16 mouse cellular contexts compared by ENCODE assay signal in genomic region chr6:107431033-107431432, GRCm38 (mm10).
A peak's percentile ranks its signal among the peaks of the same experiment; 100 is the strongest.
DNase-seq lines count a peak whose midpoint lies in the region; ATAC-seq and TF ChIP-seq lines count a peak whose summit lies in the region.
"Had no signal": no experiment of that assay in that cellular context is flagged by ENCODE, and none has a peak within 500 bp of the region (broad histone marks: within the 10 kb centered on the region; RNA-seq: fewer than 3 reads in every experiment).

No protein-coding gene starts in this region.

- no peak for TF ChIP-seq POLR2A in kidney, adult 2 months (IDR thresholded peaks at IDR 0.05; ENCODE audit: low read depth, low read length)

- no peaks in the 10 kb centered on the region for H3K4me1 ChIP-seq in hindbrain, embryonic 14.5 days (replicated peaks; ENCODE audit: control insufficient read depth, insufficient read depth, low read length)
- no peaks in the 10 kb centered on the region for H3K4me1 ChIP-seq in hindbrain, embryonic 11.5 days (replicated peaks; ENCODE audit: control insufficient read depth, insufficient read depth, low read length)
- no peaks in the 10 kb centered on the region for H3K4me1 ChIP-seq in kidney, adult 2 months (ENCODE audit: control insufficient read depth, insufficient read depth, low read length)
- H3K4me1 ChIP-seq: intestine, embryonic 15.5 days; limb, embryonic 12.5 days; lung, embryonic 15.5 days; stomach, embryonic 15.5 days had no signal

- TF ChIP-seq CTCF in kidney, adult 2 months (conservative IDR thresholded peaks at IDR 0.05; ENCODE audit: insufficient read depth, insufficient read length, low read depth, low read length): no peak

- peak; percentile 43; the same call in 1 of the 2 replicates for ATAC-seq in hindbrain, embryonic 14.5 days (ENCODE audit: low FRiP score)
- no peak for ATAC-seq in hindbrain, embryonic 11.5 days (ENCODE audit: low FRiP score)
- ATAC-seq: intestine, embryonic 15.5 days had no signal

- peak; percentile 56 for DNase-seq in hindbrain, embryonic 14.5 days (ENCODE audit: low spot score)
- DNase-seq in hindbrain, embryonic 11.5 days (ENCODE audit: low spot score): no peak
- DNase-seq in right cerebral cortex, postnatal 10 days (ENCODE audit: low spot score in 2 of 2): peak; percentile 69 to 72
- no peak for DNase-seq in right cerebral cortex, postnatal 25 days
- peak; percentile 69 for DNase-seq in gastrocnemius, postnatal 14 days
- DNase-seq in skeletal muscle tissue, adult 2 months (ENCODE audit: low read depth, low spot score): peak; percentile 11
- no peak for DNase-seq in kidney, adult 2 months
- no peak for DNase-seq in cerebellum, adult 9-10 months
- DNase-seq: kidney, postnatal 4 days; retina, postnatal 1 day had no signal

- intact Hi-C loops in gastrocnemius, postnatal 14 days (cut with DNase I; ENCODE audit: low total_unique reads): no loop called here

- WGBS in hindbrain, embryonic 14.5 days: 66% methylated on average over 4 of the region's 4 CpGs
- 78% methylated on average over 4 of the region's 4 CpGs for WGBS in hindbrain, embryonic 11.5 days
- WGBS in kidney, adult 2 months: 71% methylated on average over 4 of the region's 4 CpGs

- no peak overlapping the region for H3K4me3 ChIP-seq in hindbrain, embryonic 14.5 days (replicated peaks; ENCODE audit: low read length)
- H3K4me3 ChIP-seq in hindbrain, embryonic 11.5 days (ENCODE audit: low read depth, low read length): no peak overlapping the region
- H3K4me3 ChIP-seq in kidney, adult 2 months (ENCODE audit: insufficient read depth, low read depth, low read length): no peak overlapping the region
- H3K4me3 ChIP-seq: erythroblast, embryonic 14.5 days; intestine, embryonic 15.5 days; limb, embryonic 12.5 days; lung, embryonic 15.5 days; stomach, embryonic 15.5 days had no signal

- H3K9me3 ChIP-seq in hindbrain, embryonic 14.5 days (ENCODE audit: control insufficient read depth, low read length): no peaks in the 10 kb centered on the region
- H3K9me3 ChIP-seq in hindbrain, embryonic 11.5 days (ENCODE audit: control insufficient read depth, low read length): no peaks in the 10 kb centered on the region
- H3K9me3 ChIP-seq: intestine, embryonic 15.5 days; limb, embryonic 12.5 days; lung, embryonic 15.5 days; stomach, embryonic 15.5 days had no signal

- no peaks in the 10 kb centered on the region for H3K36me3 ChIP-seq in hindbrain, embryonic 14.5 days (replicated peaks; ENCODE audit: control insufficient read depth, insufficient read depth)
- no peaks in the 10 kb centered on the region for H3K36me3 ChIP-seq in hindbrain, embryonic 11.5 days (ENCODE audit: control insufficient read depth, insufficient read depth, low read length)
- H3K36me3 ChIP-seq in kidney, adult 2 months (ENCODE audit: control insufficient read depth, insufficient read depth, low read length): no peaks in the 10 kb centered on the region
- H3K36me3 ChIP-seq: intestine, embryonic 15.5 days; limb, embryonic 12.5 days; lung, embryonic 15.5 days; stomach, embryonic 15.5 days had no signal

- no peak overlapping the region for H3K27ac ChIP-seq in hindbrain, embryonic 14.5 days
- H3K27ac ChIP-seq in hindbrain, embryonic 11.5 days (ENCODE audit: low read depth, low read length): no peak overlapping the region
- no peak overlapping the region for H3K27ac ChIP-seq in kidney, adult 2 months (ENCODE audit: insufficient read depth, low read depth, low read length)
- H3K27ac ChIP-seq: intestine, embryonic 15.5 days; limb, embryonic 12.5 days; lung, embryonic 15.5 days; stomach, embryonic 15.5 days had no signal

- H3K4me2 ChIP-seq in hindbrain, embryonic 14.5 days (replicated peaks): no peak overlapping the region
- no peak overlapping the region for H3K4me2 ChIP-seq in hindbrain, embryonic 11.5 days (replicated peaks; ENCODE audit: low read depth, low read length)
- H3K4me2 ChIP-seq: heart, embryonic 11.5 days; intestine, embryonic 15.5 days; limb, embryonic 12.5 days; lung, embryonic 15.5 days; stomach, embryonic 15.5 days had no signal

- no peaks in the 10 kb centered on the region for H3K27me3 ChIP-seq in hindbrain, embryonic 14.5 days (ENCODE audit: control insufficient read depth, insufficient read depth, low read length)
- H3K27me3 ChIP-seq in hindbrain, embryonic 11.5 days (ENCODE audit: control insufficient read depth, insufficient read depth, low read length): no peaks in the 10 kb centered on the region
- H3K27me3 ChIP-seq in kidney, adult 2 months (replicated peaks; ENCODE audit: control insufficient read depth, insufficient read depth, low read length): no peaks in the 10 kb centered on the region
- H3K27me3 ChIP-seq: intestine, embryonic 15.5 days; limb, embryonic 12.5 days; lung, embryonic 15.5 days; stomach, embryonic 15.5 days had no signal

- no peak overlapping the region for H3K9ac ChIP-seq in hindbrain, embryonic 14.5 days
- no peak overlapping the region for H3K9ac ChIP-seq in hindbrain, embryonic 11.5 days (ENCODE audit: low read depth, low read length)
- H3K9ac ChIP-seq: intestine, embryonic 15.5 days; limb, embryonic 12.5 days; lung, embryonic 15.5 days; stomach, embryonic 15.5 days had no signal

Comparison
In these comparisons a context has a peak if more than half of its experiments do, and no peak if none do; other contexts are left out.
1. DNase-seq: peak in hindbrain, embryonic 14.5 days (single experiment), right cerebral cortex, postnatal 10 days (2 of 2), gastrocnemius, postnatal 14 days (single experiment) and skeletal muscle tissue, adult 2 months (single experiment); none in hindbrain, embryonic 11.5 days (single experiment), right cerebral cortex, postnatal 25 days (single experiment), kidney, adult 2 months (single experiment) and cerebellum, adult 9-10 months (single experiment).